Mouse (Mus musculus): ENCODE data around the gene Emc4.

- TF ChIP-seq POLR2A (IDR thresholded peaks at IDR 0.05; ENCODE audit: control insufficient read depth, extremely low read depth, insufficient read depth, low read length, poor library complexity) (no peak), CTCF (IDR thresholded peaks at IDR 0.05; ENCODE audit: borderline replicate concordance, control insufficient read depth, extremely low read depth, insufficient read depth, low read length, poor library complexity) (no peak)
Measured at GRCm38 (mm10) chr2:112360012-112360780, 7.6 kb downstream of the Emc4 start.

All from thymus, adult 2 months (tissue).